Mouse (Mus musculus) neural tube, embryonic 10.5 days (tissue): ENCODE measurements around the gene Cldn3.
"Not testable (repeated sequence)": the region's sequence is repeated elsewhere in the genome, so short reads cannot be mapped to it uniquely, and the experiment has no call there.

Experiments
- DNase-seq: peaks from one replicate; pipeline ENCODE4 v3.0.0-alpha.2; 2017; ENCODE audit warnings: low spot score; ENCODE audit errors: extremely low spot score

The Cldn3 gene

DNA sequence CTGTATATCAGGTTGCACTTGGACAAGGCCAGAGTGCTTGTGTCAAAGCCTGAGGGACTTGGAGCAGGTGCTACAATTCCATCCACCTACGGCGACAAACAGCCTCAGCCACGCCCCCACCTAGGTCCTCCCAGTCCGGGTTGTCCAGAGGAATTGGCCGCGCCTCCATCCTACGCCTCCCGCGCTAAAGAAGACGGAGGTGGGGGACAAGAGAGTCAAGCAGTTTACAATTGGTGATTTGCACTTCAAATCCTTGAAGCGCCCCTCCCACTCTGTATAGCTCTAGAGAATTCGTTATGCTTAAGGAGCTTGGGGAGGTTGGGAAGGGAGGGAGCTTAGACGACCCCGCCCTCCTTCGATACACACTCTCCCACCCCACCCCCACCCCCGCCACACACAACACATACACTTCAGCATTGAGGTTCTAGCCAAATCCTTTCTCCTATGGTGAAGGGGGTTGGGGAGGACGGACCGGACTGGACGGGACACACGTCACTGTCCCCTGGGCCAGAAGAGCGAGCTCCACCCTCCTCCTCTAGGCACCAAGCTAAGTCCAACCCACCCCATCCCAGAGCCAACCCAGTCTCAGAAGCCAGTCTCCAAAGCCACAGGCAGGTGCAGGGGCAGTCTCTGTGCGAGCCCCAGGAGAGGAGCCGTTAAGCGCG lies at the start of gene Cldn3:
Gene Cldn3 (plus strand): TSS at position 582 of the 665 bp plus-strand sequence.
- DNase-seq: peak; percentile 20

DNA sequence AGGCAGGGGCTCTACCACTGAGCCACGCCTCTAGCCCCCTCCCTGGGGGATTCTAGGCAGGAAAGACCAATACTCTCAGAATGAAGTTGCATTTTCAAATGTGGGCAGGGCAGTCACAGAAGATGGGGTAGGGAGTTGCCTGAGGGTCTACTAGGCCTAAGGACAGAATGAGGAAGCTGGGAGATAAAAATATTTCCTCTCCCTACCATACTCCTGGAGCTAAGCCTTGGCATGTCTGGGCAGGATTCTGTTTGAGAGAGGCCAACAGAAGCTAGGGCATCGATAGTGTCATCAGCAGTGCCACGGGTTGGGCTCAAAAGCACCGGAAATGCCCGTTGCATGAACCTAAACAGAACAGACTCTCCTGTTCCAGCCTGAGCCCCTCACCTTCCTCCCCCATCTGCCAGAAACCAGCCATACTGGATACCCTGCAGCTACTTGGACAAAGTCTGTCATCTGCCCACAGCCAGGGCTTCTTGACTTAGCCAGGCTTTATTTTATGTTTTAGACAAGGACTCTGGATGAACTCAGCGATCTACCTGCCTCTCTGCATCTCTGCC lies 49.3 kb upstream of the Cldn3 start:
- no peak for DNase-seq

DNA sequence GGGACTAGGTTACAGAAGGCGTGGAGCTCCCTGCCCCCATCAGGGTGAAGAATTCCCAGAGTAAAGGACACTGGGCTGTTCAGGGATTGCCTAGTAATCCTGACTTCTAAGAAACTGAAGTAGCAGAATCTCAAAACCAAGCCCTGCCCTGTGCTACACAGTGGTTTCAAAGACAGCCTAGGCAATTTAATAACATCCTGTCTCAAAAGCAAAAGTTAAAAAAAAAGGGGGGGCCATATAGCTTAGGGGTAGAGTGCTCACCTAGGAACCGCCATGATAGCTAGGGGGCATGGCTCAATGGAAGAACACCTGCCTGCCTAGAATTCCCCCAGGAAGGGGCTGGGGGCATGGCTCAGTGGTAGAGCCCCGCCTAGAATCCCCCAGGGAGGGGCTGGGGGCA lies 46.9 kb upstream of the Cldn3 start:
- no peak for DNase-seq

DNA sequence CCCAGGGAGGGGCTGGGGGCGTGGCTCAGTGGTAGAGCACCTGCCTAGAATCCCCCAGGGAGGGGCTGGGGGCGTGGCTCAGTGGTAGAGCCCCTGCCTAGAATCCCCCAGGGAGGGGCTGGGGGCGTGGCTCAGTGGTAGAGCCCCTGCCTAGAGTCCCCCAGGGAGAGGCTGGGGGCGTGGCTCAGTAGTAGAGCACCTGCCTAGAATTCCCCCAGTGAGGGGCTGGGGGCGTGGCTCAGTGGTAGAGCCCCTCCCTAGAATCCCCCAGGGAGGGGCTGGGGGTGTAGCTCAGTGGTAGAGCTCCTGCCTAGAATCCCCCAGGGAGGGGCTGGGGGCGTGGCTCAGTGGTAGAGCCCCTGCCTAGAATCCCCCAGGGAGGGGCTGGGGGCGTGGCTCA lies 46.5 kb upstream of the Cldn3 start:
- DNase-seq: not testable (repeated sequence)

DNA sequence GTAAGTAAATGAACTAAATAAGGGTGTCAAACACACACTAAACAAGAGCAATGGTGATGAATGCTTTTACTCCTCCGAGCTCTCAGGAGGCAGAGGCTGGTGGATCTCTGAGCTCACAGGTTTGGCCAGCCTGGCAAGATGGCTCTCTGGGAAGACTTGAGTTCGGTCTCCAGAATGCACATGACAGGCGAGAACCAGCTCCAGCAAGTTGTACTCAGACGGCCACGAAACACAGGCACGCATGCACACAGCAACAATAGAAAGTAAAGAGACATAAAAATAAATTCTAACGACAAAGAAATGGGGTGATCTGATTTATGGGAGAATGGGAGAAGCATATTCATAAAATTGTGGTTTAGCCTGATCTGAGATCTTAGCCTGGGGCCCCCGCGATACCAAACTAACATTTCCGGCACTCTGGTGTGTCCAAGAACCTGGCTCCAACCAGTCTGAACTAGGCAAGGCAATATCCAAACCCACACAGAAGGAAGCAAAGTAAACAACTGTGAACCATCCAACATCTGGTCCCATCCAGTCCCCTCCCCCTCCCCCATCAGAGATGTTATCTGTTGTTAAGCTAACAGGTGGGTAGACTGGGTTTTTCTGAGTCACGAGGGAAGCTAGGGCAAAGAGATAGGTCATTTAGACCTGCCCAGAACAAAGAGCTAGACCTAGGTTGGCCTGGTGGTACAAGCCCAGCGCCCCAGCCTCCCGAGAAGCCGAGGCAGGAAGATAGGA lies 44.4 kb upstream of the Cldn3 start:
- DNase-seq: no peak

DNA sequence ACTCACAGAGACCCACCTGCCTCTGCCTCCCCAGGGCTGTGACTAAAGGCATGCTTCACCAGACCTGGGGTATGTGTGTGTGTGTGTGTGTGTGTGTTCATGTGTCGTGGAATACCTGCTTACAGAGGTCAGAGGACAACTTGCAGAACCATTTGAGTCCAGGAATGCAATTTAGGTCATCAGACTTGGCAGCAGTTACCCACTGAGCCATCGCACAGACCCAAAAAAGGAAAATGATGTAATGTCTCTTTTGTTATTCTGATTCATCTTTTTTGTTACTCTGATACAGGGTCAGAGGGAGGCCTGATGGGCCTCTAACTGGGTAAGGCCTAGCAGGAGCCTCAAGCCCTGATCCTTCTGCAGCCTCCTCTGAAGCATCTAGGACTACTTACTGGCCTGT lies 43.3 kb upstream of the Cldn3 start:
- DNase-seq: no peak

DNA sequence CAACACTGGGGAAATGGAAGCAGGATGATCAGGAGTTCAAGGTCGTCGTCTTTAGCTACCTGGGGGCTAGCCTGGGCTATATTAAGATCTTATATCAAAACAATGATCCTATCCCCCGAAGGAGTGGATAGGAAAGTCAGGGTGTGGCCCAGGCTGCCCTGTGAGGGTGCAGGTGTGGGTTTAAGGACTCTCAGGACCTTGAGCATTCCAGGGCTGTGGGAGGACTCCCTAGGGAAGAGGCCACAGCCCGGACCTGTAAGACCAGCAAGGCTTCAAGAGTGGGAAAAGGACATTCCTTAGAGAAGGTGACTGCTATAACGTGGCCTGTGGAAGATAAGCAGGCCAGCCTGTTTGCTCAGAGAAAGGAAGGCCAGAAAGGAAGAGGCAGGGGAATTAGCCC lies 41.8 kb upstream of the Cldn3 start:
- DNase-seq: no peak

DNA sequence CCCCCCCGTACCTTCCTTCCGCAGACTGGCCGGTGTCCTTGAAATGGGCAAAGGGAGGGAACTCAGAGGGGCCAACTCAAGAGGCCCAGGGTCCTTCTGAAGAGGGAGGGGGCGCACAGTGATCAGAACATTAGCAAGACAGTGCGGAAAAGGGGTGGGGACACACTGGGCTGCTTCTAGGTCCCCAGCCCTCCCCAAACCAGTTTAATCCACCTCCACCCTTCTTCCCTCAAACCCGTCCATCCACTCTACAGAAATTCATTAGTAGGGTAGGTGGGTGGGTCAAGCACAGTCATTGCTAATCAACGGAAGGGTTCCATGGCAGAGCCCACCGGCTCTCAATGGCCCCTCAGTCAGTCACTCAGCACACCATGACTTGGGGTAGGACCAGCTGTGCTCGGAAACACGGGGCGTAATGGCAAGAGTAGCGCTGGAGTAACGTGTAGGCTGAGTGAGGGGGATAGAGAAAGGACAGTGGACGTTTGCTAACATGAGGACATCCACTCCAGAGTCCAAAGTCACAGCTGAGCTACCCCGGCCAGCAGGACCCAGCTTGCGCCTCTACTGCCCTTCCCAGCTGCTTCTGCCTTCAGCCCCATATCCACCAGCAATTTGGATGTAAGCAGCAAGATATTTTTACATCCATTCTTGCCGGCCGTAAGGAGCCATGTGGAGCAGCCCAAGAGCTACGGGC lies 40.6 kb upstream of the Cldn3 start:
- DNase-seq: no peak

DNA sequence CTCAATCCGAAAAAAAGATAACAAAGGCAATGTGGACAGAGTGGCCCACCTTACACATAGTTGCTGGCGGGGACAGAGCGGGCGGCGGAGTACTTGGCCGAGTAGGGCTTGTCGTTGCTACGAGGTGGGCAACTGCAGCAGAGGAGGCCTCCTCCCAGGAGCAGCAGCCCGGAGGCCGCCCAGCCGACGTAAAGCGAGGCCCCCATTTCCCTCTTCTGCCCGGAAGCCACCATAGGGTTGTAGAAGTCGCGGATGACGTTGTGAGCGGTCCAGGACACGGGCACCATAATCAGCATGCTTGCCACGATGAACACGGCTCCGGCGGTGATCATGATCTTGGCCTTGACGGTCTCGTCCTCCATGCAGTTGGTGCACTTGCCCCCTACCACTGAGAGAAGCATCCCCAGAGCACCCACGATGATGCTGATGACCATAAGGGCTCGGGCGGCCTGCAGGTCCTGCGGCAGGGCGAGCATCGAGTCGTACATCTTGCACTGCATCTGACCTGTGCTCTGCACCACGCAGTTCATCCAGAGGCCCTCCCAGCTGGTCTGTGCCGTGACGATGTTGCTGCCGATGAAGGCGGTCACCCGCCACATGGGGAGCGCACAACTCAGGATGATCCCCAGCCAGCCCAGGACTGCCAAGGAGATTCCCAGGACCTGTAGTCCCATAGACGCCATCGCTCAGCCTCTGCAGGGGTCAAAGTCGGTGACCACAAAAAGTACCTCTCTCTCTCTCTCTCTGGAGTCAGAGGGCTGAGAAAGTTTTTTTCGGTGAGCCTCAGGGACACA lies 39.8 kb upstream of the Cldn3 start:
- no peak for DNase-seq

DNA sequence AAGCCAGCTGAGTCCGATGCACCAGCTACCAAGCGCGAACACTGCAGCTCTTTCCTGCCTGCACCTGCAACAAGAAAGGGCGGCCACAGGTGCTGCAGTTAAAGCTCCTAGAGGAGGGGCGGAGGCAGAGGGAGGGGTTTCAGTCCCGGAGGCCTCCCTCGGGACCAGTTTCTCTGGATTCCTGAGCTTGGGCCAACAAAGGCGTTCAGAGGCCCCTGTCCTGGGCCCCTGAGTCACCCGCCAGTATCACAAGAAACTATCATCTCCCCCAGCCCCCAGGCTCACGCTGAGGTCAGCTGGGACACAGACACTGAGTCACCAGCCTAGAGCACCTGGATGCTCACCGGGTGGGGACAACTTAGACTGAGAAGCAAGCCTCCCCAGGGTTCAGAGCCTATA lies 39.2 kb upstream of the Cldn3 start, which contains the start of gene Cldn4:
Gene Cldn4 (minus strand): TSS at position 78 of the 399 bp plus-strand sequence.
- peak; percentile 25 for DNase-seq

DNA sequence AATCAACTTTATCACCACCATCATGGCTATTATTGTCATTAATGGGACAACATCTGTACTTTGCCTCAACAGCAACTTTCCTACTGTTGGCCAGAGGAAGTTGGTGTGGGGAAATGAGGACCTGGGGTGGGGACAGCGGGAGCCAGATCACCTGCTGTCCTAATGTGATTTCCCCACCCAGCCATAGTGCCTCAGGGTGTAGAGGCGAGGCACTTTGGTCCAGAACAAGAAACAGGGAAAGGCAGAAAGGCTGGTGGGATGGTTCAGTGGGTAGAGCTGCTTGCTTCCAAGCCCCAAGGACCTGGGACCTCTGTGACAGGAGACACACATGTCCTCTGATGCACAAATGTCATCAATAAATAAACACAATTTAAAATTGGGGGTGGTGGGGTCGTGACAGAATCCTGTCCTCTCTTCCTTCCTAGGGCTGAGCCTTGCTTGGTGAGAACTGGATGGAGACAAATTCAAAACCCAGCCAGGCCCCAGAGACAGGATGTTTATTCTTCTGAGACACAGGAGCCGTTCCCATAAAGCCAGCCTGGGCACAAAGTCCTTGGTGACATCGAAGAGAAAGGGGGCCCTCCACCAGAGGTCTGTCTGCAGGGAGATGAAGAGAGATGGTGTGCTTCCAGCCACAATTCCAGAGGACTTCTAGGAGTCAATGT lies 38.5 kb upstream of the Cldn3 start:
- DNase-seq: no peak

DNA sequence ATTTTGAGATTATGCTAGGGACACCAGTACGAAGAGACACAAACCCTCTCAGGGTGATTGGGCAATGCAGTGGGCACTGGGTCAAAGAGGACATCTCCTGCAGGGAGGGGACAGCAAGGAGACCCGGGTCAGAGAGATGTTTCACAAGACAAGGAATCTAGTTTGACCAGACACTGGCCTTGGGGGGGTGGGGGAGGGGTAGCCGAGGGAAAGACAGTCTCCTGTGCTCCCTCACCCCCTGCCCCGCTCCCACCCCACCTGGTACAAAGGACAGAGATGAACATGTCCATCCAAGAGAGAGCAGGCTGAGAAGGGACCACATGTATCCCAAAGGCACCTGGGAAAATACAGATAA lies 38.0 kb upstream of the Cldn3 start:
- DNase-seq: no peak

DNA sequence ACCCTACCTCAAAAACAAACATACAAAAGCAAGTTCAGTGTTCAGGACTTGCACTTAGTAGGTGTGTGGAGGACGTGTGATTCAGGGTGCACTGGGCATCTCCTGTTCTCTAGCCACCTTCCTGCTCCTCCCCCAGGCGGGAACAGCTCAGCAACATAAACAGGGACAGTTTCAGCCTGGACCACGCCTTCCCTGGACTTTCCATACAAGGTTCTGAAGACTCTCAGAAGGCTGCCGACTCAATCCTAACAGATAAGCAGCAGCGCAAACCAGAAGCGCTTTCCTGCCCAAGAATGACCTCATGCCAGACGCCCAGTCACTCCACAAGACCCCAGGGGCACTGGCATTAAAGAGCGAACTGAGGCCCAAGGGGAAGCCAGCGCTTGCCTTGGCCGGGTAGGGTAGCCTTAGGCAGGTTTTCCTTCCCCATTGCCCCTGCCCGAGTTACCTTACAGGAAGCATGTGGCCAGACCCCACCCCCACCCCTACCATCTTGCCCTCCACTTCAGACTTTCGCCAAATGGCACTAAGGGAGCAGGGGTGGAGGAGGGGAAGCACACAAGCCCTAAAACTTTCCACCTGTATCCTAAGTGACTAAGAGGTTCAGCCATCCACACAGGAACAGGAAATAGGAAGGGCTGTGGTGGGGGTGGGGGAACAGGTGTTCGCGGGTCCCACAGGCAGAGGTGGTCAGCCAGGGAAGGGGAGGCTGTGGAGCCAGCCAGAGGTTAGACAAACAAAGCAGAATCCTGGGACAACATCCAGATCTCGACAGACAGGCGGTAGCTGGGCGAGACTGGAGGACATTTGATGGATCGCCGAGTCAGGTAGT lies 34.7 kb upstream of the Cldn3 start:
- DNase-seq: no peak

DNA sequence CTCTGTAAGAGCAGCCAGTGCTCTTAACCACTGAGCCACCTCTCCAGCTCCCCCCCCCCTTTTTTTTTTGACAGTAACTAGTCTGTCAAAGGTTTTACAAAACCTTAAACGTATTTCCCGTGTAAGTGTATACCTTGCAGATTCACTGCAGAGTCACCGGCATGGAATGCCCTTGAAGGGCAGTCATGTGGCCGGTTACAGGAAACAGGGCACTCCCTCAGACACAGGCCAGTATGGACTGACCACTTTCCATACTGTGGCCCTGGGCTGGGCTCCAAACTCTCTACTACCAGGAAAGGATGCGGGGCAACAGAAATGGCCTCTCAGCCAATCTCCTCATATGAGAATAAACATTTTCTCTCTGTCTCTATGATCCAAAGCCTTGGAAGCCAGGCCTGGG lies 30.5 kb upstream of the Cldn3 start:
- no peak for DNase-seq

DNA sequence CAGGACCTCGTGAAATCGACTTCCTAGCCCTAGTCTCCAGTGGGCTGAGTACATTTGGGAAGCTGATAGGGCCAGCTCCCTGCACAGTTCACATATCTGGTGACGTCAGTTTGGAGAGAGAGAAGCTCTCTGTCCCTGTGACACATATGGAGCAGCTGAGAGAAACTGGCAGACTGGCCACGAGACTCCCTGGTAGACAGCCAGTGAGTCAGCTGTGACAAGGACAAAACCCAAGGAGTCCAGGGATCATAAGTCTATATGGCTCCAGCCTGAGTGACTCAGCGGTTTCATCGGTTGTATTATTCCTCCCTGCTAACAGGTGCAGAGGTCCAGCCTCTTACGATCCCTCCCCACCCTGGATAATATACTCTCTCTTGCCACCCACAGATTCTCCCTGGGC lies 26.9 kb upstream of the Cldn3 start:
- DNase-seq: no peak

DNA sequence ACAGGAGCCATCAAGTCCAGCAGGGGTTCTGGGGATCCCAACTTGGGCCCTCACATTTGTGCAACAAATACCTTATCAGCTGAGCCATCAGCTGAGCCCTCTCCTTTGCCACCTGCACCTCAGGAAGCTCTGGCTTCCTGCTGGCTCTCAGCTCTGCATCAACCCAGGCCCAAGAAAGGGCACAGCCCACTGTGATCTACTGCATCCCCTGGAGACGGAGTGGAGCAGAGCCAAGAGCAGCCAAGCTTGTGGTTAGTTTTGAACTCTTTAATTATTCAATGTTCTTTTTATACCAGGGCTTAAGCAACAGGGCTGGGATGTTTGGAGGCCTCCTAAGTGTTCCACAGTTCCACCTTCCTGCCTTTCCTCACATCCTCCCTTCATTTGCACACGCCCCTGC lies 25.6 kb upstream of the Cldn3 start:
- no peak for DNase-seq

DNA sequence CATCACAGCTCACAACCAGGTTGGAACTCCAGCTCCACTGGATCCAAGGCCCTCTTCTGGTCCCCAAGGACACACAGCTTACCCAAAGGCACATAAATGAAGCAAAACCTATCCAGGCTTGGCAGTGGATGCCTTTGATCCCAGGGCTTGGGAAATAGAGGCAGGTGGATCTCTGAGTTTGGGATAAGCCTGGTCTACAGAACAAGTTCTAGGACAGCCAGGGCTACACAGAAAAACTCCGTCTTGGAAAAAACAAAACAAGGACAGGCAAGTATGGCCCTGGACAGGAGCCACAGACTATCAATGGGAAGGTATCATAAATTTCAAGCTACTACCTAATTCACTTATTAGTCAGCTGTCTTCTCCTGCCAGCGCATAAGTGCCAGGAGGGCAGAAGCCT lies 24.5 kb upstream of the Cldn3 start:
- no peak for DNase-seq

DNA sequence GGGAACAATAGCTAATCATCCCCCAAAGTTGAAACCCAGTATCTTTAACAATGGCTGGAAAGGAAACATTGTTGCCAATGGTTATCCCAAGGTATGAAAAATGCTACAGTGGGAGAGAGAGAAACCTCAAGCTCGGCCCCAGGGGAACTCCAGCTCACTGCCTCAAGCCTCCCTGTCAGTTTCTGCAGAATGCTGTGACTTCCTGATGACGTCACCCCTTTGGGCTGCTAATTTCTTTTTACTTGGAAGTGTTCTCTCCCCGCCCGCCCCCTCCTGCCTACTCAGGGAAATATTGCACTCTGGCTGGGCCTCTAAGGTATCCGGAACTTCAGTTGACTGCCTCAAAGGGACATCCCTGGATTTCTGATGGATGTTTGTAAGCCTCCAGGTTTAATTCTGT lies 22.5 kb upstream of the Cldn3 start:
- DNase-seq: no peak

DNA sequence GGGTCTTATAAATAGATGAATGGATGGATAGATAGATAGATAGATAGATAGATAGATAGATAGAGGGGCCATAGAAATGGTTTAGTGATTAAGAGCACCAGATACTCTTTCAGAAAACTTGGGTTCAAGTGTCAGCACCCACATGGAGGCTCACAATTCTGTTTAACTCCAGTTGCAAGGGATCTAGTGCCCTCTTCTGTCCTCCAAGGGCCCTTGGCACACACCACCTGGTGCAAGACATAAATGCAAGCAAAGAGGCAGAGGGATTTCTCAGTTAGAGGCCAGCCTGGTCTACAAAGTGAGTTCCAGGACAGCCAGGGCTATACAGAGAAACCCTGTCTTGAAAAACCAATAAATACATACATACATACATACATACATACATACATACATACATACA lies 21.4 kb upstream of the Cldn3 start:
- DNase-seq: not testable (repeated sequence)

DNA sequence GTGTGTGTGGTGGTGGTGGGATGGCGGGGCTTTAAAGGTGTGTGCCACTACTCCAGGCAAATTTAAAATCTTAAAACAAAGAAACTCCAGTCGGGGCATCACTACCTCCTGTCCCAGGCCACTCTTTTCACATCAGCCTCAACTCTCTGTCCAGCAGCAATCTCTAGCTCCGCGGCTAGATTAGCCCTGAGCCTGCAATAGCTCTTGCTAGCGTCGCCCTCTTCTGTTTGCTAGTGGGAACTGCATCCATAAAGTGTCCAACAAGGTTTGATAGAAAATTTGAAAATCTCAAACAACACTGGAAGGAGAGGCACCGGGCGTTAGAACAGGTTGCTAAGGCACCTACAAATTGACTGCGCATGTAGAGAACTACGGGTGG lies 20.6 kb upstream of the Cldn3 start:
- DNase-seq: peak; percentile 72
